Mouse (Mus musculus) erythroblast, embryonic 14.5 days (primary cell): ENCODE results near the gene Gfra1. TPM values are rescaled to one million over a fixed set of nuclear protein-coding genes. Genes with fewer than 3 reads are reported as not detected.

ENCODE experiments used
- H3K27me3 ChIP-seq: 2 replicates; pipeline ENCODE4 v1.6.1; 2012; ENCODE audit warnings: inconsistent platforms; ENCODE audit not compliant: control insufficient read depth
- H3K36me3 ChIP-seq: 2 replicates; pipeline ENCODE4 v1.6.1; 2012; ENCODE audit warnings: mild to moderate bottlenecking, inconsistent platforms; ENCODE audit not compliant: control insufficient read depth
- H3K4me1 ChIP-seq: 2 replicates; pipeline ENCODE4 v1.6.1; 2012; ENCODE audit warnings: inconsistent platforms; ENCODE audit not compliant: control insufficient read depth
- H3K4me3 ChIP-seq: replicated peaks from 2 replicates; pipeline ENCODE3; 2012; ENCODE audit warnings: moderate library complexity, mild to moderate bottlenecking, inconsistent platforms
- H3K9me3 ChIP-seq: 2 replicates; pipeline ENCODE4 v1.6.1; 2012; ENCODE audit warnings: low read length, inconsistent platforms, mixed read lengths; ENCODE audit not compliant: control insufficient read depth
- GATA1 ChIP-seq: IDR thresholded peaks from 2 replicates; pipeline ENCODE4 v1.6.1; 2012; ENCODE audit warnings: low read length, inconsistent platforms, mixed read lengths
- TAL1 ChIP-seq: IDR thresholded peaks from 3 replicates; pipeline ENCODE4 v1.6.1; 2012; ENCODE audit warnings: low read length, inconsistent platforms, mixed read lengths
- polyA plus RNA-seq: library from polyadenylated mRNA; stranded (reverse); fragments of >175 nt; gene quantifications from 2 replicates; pipeline ENCODE4 v1.2.3, GENCODE M21; 2012

Gene Gfra1
- not detected in 2 replicates for polyA plus RNA-seq

DNA sequence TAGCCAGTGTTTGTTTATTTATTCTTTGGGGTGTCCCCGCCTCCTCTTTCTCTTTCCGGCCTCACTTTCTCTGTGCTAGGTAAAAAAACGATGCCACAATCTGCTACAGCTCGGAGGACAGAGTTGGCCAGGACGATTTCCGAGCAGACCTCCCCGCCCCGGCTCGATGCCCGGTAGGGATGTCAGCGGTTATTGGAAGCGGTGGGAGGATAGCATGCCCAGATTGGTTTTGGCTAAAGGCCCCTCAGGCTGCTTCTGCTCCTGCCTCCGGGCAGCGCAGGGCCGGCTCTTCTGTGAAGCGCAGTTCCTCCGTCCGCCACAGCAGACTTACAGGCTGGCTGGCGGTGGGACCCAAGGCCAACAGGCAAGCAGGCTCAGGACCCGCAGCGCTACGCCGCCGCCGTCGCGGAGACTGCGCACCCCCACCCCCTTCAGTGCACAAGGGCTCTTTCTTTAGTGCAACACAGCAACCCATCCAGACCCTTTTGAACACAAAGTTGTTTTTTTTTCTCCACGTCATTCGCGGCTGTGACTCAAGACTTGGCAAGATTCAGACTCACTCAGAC is at the start of gene Gfra1:
Gfra1 (minus strand) TSS at position 414 of the 566 bp plus-strand sequence.
- peak within 1 kb of the TSS; percentile 46 for H3K4me3 ChIP-seq
- TF ChIP-seq TAL1 (no peak), GATA1 (no peak)
- H3K27me3 ChIP-seq, result peaks cover 58% of the 10 kb centered on the region
- H3K4me1 ChIP-seq, result no peaks in the 10 kb centered on the region
- no peaks in the 10 kb centered on the region for H3K36me3 ChIP-seq
- no peaks in the 10 kb centered on the region for H3K9me3 ChIP-seq

DNA sequence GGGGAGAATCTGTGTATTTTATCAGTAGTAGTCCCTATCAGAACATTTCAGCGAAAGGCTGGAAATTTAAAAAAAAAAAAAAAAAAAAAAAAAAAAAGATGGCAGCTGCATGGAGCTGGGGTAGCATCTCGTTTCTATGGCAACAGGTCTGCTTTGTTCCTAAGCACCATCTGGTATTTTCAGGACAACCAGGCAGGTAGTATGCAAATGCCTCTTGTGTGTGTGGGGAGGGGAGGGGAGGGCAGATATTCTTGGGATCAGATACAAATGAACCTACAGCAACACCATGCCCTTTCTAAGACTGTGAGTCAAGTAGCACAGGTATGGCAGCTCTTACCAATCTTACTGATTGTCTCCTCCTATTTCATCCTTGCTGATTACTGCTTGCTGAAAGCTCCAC is 44.3 kb upstream of the Gfra1 start:
- Histone ChIP-seq H3K4me1 (no peaks in the 10 kb centered on the region), H3K27me3 (no peaks in the 10 kb centered on the region), H3K9me3 (no peaks in the 10 kb centered on the region), H3K4me3 (no peak overlapping the region), H3K36me3 (no peaks in the 10 kb centered on the region)
- TF ChIP-seq GATA1, result no peak
- no peak; the same call in 2 of the 3 replicates for TF ChIP-seq TAL1

DNA sequence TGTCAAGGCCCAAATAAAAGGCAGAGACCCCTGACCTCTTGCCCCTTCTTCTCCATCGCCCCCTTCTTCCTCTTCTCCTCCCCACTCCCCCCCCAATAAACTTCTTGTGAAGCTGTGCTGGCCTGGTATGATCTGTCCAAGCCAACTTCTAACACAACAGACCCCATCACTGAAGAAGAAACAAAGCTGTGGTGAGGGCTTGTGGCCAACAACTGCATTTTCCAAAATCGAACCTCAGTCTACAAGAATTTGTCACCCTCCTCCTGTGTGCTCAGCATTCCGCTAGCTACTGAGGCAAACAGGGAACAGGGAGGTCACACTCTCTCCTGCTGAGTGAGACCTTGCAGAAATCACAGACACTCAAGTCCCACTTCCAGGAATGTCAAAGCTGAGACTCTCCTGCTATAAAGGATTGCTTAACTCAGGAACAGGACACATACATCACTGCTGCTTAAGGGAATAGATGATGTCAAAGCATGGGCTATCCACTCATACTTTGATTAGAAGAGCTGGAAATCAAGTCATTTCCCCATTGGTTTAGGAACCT is 43.8 kb upstream of the Gfra1 start:
- no peaks in the 10 kb centered on the region for H3K36me3 ChIP-seq
- H3K4me1 ChIP-seq, result no peaks in the 10 kb centered on the region
- no peaks in the 10 kb centered on the region for H3K9me3 ChIP-seq
- no peak overlapping the region for H3K4me3 ChIP-seq
- TF ChIP-seq TAL1 (no peak), GATA1 (no peak)
- H3K27me3 ChIP-seq, result no peaks in the 10 kb centered on the region

DNA sequence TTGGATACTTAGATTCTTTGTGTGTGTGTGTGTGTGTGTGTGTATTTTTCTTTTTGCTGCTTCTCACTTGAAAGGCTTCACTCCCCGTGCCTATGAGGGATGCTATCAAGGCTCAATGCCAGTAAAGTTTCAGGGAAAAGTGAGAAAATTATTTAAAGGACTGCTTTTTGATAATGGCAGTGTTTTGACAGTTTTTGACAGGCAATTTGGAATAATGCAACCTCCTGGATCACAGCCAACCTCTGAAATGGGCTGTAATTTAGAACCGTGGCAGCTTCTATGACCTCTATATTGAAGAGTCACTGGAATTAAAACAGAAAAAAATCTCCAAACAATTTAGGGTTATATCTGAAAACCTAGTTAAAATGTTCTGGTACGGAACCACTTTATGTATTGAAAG is 41.4 kb upstream of the Gfra1 start:
- no peaks in the 10 kb centered on the region for H3K4me1 ChIP-seq
- TF ChIP-seq TAL1 (no peak), GATA1 (no peak)
- H3K9me3 ChIP-seq, result no peaks in the 10 kb centered on the region
- no peak overlapping the region for H3K4me3 ChIP-seq
- H3K36me3 ChIP-seq, result no peaks in the 10 kb centered on the region
- no peaks in the 10 kb centered on the region for H3K27me3 ChIP-seq

DNA sequence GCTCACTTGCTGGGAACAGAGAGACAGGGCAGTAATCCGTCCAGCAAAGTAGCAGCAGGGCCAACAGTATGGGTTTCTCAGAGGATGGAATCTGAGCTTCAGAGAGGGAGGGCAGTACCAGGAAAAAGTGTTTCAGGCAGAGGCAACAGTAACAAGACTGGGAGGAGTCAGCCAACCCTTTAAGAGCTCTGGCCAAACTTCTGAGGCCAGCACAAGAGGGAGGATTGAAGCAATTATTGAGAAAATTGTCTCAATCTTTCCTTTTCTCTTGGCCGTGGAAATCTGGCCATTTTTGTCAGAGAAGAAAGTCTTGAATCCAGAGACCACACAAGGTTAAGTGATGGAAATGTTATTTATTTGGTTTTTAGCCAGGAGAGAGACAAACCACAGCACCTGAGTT is 31.0 kb upstream of the Gfra1 start:
- TF ChIP-seq GATA1 (no peak), TAL1 (no peak)
- Histone ChIP-seq H3K27me3 (no peaks in the 10 kb centered on the region), H3K4me1 (no peaks in the 10 kb centered on the region), H3K36me3 (no peaks in the 10 kb centered on the region), H3K9me3 (peaks cover 3% of the 10 kb centered on the region; the same call in 1 of the 2 replicates), H3K4me3 (no peak overlapping the region)

DNA sequence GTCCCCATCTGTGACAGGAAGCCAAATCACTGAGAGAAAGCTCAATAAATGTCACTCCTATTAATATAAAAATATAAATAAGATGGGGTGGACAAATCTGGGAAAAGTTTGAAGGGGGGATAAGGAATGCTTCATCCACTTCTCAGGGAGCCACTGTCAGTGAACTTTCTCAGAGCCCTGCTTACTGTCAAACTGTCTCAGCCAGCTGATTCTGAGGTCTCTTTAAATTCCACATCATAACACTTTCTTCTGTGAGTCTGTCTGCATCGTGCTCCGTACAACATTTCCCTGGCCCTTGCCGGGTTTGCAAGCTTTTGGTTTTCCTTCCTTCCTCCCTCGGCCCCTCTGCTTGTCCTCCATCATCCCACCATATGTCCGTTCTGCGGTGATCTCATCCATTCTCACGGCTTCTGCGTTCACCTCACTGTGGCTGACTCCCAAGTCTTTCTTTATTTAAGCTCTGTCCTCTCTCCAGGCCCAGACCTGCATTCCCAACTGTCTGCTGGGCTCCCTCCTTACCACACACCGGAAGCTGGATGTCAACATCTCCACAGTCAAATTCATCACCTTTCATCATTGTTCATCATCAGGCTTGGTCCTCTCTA is 26.8 kb upstream of the Gfra1 start:
- H3K4me3 ChIP-seq, result no peak overlapping the region
- no peaks in the 10 kb centered on the region for H3K36me3 ChIP-seq
- H3K4me1 ChIP-seq, result no peaks in the 10 kb centered on the region
- TF ChIP-seq GATA1 (no peak), TAL1 (no peak)
- no peaks in the 10 kb centered on the region for H3K9me3 ChIP-seq
- H3K27me3 ChIP-seq, result no peaks in the 10 kb centered on the region

DNA sequence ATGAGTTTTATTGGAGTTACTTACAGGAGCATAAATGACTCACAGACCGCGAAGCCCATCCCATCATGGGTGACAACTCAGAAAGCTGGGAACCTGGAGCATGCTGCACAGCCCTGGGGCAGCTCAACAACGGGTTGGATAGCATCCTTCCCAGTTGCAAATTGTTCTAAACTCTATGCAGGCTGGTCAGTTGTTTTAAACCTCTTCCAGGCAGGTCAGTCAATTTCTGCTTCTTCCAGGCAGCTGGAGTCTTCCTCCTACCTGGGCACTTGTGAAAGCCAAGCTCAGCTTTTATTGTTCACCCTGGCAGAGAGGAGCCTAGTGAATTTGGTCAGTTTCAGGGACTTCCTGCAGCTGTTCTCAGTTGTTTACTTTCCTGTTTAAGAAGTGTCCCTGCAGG is 18.5 kb upstream of the Gfra1 start:
- Histone ChIP-seq H3K36me3 (no peaks in the 10 kb centered on the region), H3K27me3 (no peaks in the 10 kb centered on the region), H3K4me1 (no peaks in the 10 kb centered on the region), H3K9me3 (no peaks in the 10 kb centered on the region), H3K4me3 (no peak overlapping the region)
- TF ChIP-seq TAL1 (no peak), GATA1 (no peak)

DNA sequence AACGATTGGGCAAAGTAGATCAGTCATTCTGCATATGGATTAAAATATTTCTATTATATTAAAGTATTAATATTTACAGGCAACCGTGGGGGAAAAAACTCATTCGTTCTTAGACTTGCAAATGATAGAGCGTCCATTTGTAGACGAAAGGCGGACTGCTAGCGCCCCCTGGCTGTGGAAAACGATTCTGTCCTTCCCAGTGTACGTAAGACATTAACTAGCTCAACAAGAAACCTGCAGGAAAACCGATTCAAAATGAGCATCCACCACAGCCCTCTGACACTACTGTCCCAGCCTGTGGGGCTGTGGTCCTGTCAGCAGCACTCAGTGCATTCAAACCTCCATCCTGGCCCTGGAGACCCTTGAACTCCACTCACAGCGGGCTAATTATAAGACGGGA is 13.7 kb upstream of the Gfra1 start:
- no peaks in the 10 kb centered on the region for H3K36me3 ChIP-seq
- no peak overlapping the region for H3K4me3 ChIP-seq
- no peak for TF ChIP-seq TAL1
- TF ChIP-seq GATA1, result no peak
- no peaks in the 10 kb centered on the region; the same call in 1 of the 2 replicates for H3K9me3 ChIP-seq
- no peaks in the 10 kb centered on the region for H3K4me1 ChIP-seq
- no peaks in the 10 kb centered on the region for H3K27me3 ChIP-seq

DNA sequence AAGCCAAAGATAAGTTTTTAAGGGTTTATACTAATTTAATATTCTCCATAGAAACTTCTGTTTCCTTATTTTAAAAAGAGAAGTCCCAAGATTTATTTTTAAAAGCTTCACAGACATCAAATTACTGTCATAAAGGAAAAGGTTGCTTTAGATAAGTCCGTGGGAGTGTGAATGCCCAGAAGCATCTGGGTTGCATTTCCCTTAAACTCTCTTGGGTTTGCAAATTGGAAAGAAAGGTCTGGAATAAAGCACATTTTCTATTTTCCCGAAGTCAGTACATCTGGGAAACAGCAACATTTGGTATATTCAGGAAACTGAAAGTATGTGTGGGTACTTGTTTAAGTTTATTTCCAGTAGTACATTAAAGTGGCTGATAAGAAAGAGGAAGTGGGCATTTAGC is 12.6 kb upstream of the Gfra1 start:
- Histone ChIP-seq H3K4me3 (no peak overlapping the region), H3K27me3 (no peaks in the 10 kb centered on the region), H3K36me3 (no peaks in the 10 kb centered on the region), H3K4me1 (no peaks in the 10 kb centered on the region), H3K9me3 (no peaks in the 10 kb centered on the region; the same call in 1 of the 2 replicates)
- TF ChIP-seq GATA1 (no peak), TAL1 (no peak)

DNA sequence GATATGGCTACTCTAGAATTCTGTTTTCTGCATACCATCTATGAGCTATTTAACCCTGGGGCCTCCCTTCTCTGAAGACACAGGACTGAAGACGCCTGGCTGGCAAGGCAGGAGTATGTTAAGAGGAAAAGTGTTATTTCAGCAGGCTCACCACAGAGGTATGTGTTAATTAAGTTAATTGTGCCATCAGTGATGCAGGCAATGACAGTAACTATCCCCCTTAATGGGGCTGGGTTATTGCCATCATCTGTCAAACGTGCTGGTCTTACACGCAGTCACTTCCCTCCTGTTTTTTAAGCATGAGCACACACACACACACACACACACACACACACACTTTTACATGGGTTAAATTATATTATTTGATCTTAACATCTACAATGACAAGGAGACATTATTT is 8.0 kb upstream of the Gfra1 start:
- TF ChIP-seq GATA1, result no peak
- no peak for TF ChIP-seq TAL1
- Histone ChIP-seq H3K36me3 (no peaks in the 10 kb centered on the region), H3K4me3 (no peak overlapping the region), H3K27me3 (no peaks in the 10 kb centered on the region), H3K9me3 (no peaks in the 10 kb centered on the region; the same call in 1 of the 2 replicates), H3K4me1 (no peaks in the 10 kb centered on the region)
